Mouse (Mus musculus) limb, embryonic 12.5 days (tissue): ENCODE results near the gene Dnmt1. TPM values are rescaled to one million over a fixed set of nuclear protein-coding genes. Genes with fewer than 3 reads are reported as not detected.

ENCODE experiments used
- ATAC-seq: fragments of 200-750 bp; cut with Nextera tagmentation; 2 replicates; pipeline ENCODE4 v1.8.0; 2017; ENCODE audit warnings: low read depth, moderate TSS enrichment; ENCODE audit not compliant: insufficient number of reproducible peaks, insufficient read depth, low FRiP score, low TSS enrichment
- H3K27ac ChIP-seq: fragments of 300-500 bp; sonication (generic); 2 replicates; pipeline ENCODE4 v1.5.1; 2016; ENCODE audit warnings: mild to moderate bottlenecking, moderate library complexity
- H3K27me3 ChIP-seq: fragments of 300-500 bp; sonication (generic); 2 replicates; pipeline ENCODE4 v1.6.1; 2016; ENCODE audit warnings: mild to moderate bottlenecking, moderate library complexity
- H3K36me3 ChIP-seq: fragments of 300-500 bp; sonication (generic); 2 replicates; pipeline ENCODE4 v1.6.1; 2016; ENCODE audit warnings: mild to moderate bottlenecking, moderate library complexity
- H3K4me1 ChIP-seq: fragments of 300-500 bp; sonication (generic); replicated peaks from 2 replicates; pipeline ENCODE4 v1.6.1; 2016
- H3K4me2 ChIP-seq: fragments of 300-500 bp; sonication (generic); 2 replicates; pipeline ENCODE4 v1.6.1; 2016; ENCODE audit warnings: mild to moderate bottlenecking, moderate library complexity
- H3K4me3 ChIP-seq: fragments of 300-500 bp; sonication (generic); replicated peaks from 2 replicates; pipeline ENCODE4 v1.5.1; 2016; ENCODE audit warnings: mild to moderate bottlenecking
- H3K9ac ChIP-seq: fragments of 300-500 bp; sonication (generic); replicated peaks from 2 replicates; pipeline ENCODE4 v1.6.1; 2016; ENCODE audit warnings: mild to moderate bottlenecking, moderate library complexity
- H3K9me3 ChIP-seq: fragments of 300-500 bp; sonication (generic); 2 replicates; pipeline ENCODE4 v1.6.1; 2016; ENCODE audit warnings: mild to moderate bottlenecking, moderate library complexity
- WGBS: fragments of 180-500 bp; shearing (Covaris S2); methylation state at CpG from one replicate; pipeline ENCODE4 v1.1.7; 2016; 5-methylcytosine and 5-hydroxymethylcytosine counted together
- microRNA-seq: library from miRNA; unstranded; fragments of <30 nt; microRNA quantifications from one replicate; pipeline ENCODE4, GENCODE M21; 2017
- polyA plus RNA-seq: library from polyadenylated mRNA; unstranded; fragments of >200 nt; fragmentation: Nextera tagmentation; extraction: Ambion mirVana; gene quantifications from 2 replicates; pipeline ENCODE4 v1.2.1, GENCODE M21; 2016

The Dnmt1 gene
- polyA plus RNA-seq, 1 experiment from 2014 or later: 135 TPM

GRCm38 (mm10) chr9:20866879-20867278 lies 92.8 kb downstream of the Dnmt1 start:
- H3K27me3 ChIP-seq: peaks cover 64% of the 10 kb centered on the region
- no peak overlapping the region for H3K4me2 ChIP-seq
- no peak overlapping the region for H3K4me3 ChIP-seq
- no peaks in the 10 kb centered on the region for H3K36me3 ChIP-seq
- WGBS: 54% methylated on average over 3 of the region's 3 CpGs
- H3K27ac ChIP-seq: no peak overlapping the region
- H3K9me3 ChIP-seq: no peaks in the 10 kb centered on the region
- ATAC-seq: no peak
- no peak overlapping the region for H3K9ac ChIP-seq
- peaks cover 9% of the 10 kb centered on the region; the same call in 1 of the 2 replicates for H3K4me1 ChIP-seq

- Histone ChIP-seq H3K4me3 (no peak overlapping the region), H3K9ac (no peak overlapping the region), H3K27me3 (peaks cover 19% of the 10 kb centered on the region), H3K27ac (no peak overlapping the region), H3K9me3 (no peaks in the 10 kb centered on the region), H3K36me3 (no peaks in the 10 kb centered on the region), H3K4me2 (no peak overlapping the region), H3K4me1 (no peaks in the 10 kb centered on the region)
- no peak for ATAC-seq
- 60% methylated on average over 4 of the region's 4 CpGs for WGBS
These were observed 97.5 kb downstream of the Dnmt1 start for GRCm38 (mm10) chr9:20862225-20862624.

GRCm38 (mm10) chr9:20861821-20862220 lies 97.9 kb downstream of the Dnmt1 start:
- WGBS: 11% methylated on average over 4 of the region's 4 CpGs

GRCm38 (mm10) chr9:20859926-20860325 lies 99.8 kb downstream of the Dnmt1 start:
- WGBS: 44% methylated on average over 6 of the region's 6 CpGs
- no peak overlapping the region for H3K4me2 ChIP-seq
- ATAC-seq: no peak

More at GRCm38 (mm10) chr9:20861821-20862220, 97.9 kb downstream of the Dnmt1 start:
- Histone ChIP-seq H3K4me3 (no peak overlapping the region), H3K4me2 (no peak overlapping the region), H3K9me3 (no peaks in the 10 kb centered on the region), H3K27ac (no peak overlapping the region), H3K4me1 (no peaks in the 10 kb centered on the region), H3K27me3 (peaks cover 15% of the 10 kb centered on the region), H3K36me3 (no peaks in the 10 kb centered on the region), H3K9ac (no peak overlapping the region)
- no peak for ATAC-seq

More at GRCm38 (mm10) chr9:20859926-20860325, 99.8 kb downstream of the Dnmt1 start:
- Histone ChIP-seq H3K4me3 (no peak overlapping the region), H3K4me1 (no peaks in the 10 kb centered on the region), H3K36me3 (no peaks in the 10 kb centered on the region), H3K27me3 (no peaks in the 10 kb centered on the region), H3K9me3 (no peaks in the 10 kb centered on the region), H3K9ac (no peak overlapping the region), H3K27ac (no peak overlapping the region)

Small RNA genes within 50 kb of the gene (microRNA-seq; reads per million reads assigned to microRNA genes)
- gene Mir7081: 1.2 reads per million

Other genes starting within 250 kb of the Dnmt1 start
- gene Olfm2, start 213.5 kb downstream of the Dnmt1 start, polyA plus RNA-seq: 2.9 and 3.3 TPM in 2 replicates
- gene Col5a3, start 144.8 kb downstream of the Dnmt1 start, polyA plus RNA-seq: 0.28 and 0.55 TPM in 2 replicates
- gene Rdh8, start 141.4 kb downstream of the Dnmt1 start, polyA plus RNA-seq: not detected in 2 replicates
- gene A230050P20Rik, start 91.2 kb downstream of the Dnmt1 start, polyA plus RNA-seq: 3.1 TPM in 2 replicates
- 2.2 and 2.3 TPM in 2 replicates for gene Angptl6, start 80.2 kb downstream of the Dnmt1 start, polyA plus RNA-seq
- 78.9 and 82.1 TPM in 2 replicates for gene Ppan, start 71.7 kb downstream of the Dnmt1 start, polyA plus RNA-seq
- 328 and 335 TPM in 2 replicates for gene Eif3g, start 61.3 kb downstream of the Dnmt1 start, polyA plus RNA-seq
- gene S1pr2, start 16.9 kb upstream of the Dnmt1 start, polyA plus RNA-seq: 52.9 and 53.4 TPM in 2 replicates
- 134 and 135 TPM in 2 replicates for gene Mrpl4, start 42.9 kb upstream of the Dnmt1 start, polyA plus RNA-seq
- gene Icam1, start 56.1 kb upstream of the Dnmt1 start, polyA plus RNA-seq: 8.8 and 8.9 TPM in 2 replicates
- gene Icam4, start 69.5 kb upstream of the Dnmt1 start, polyA plus RNA-seq: 1.9 and 2.5 TPM in 2 replicates
- gene Icam5, start 72.2 kb upstream of the Dnmt1 start, polyA plus RNA-seq: 0.22 TPM in 1 of 2 replicates, not detected in the other
- gene Zglp1, start 107.2 kb upstream of the Dnmt1 start, polyA plus RNA-seq: 0.68 and 1.5 TPM in 2 replicates
- 1.2 and 1.3 TPM in 2 replicates for gene Gm49373, start 113.2 kb upstream of the Dnmt1 start, polyA plus RNA-seq
- 52.4 and 56.7 TPM in 2 replicates for gene Fdx1l, start 113.7 kb upstream of the Dnmt1 start, polyA plus RNA-seq
- gene Gm38431, start 132.1 kb upstream of the Dnmt1 start, polyA plus RNA-seq: 2.8 and 4.2 TPM in 2 replicates
- 60.8 and 77.0 TPM in 2 replicates for gene Raver1, start 132.1 kb upstream of the Dnmt1 start, polyA plus RNA-seq
- gene Tyk2, start 171.4 kb upstream of the Dnmt1 start, polyA plus RNA-seq: 15.0 and 16.1 TPM in 2 replicates
- gene Cdc37, start 190.1 kb upstream of the Dnmt1 start, polyA plus RNA-seq: 338 and 357 TPM in 2 replicates
- 4.8 and 5.6 TPM in 2 replicates for gene Pde4a, start 205.8 kb upstream of the Dnmt1 start, polyA plus RNA-seq